Mouse (Mus musculus): ENCODE data around the gene Nupr1. TPM values are rescaled to one million over a fixed set of nuclear protein-coding genes. Genes with fewer than 3 reads are reported as not detected.

The Nupr1 gene
- total RNA-seq (2021): 1 to 10 TPM; 5.8 to 8.6 TPM

DNA sequence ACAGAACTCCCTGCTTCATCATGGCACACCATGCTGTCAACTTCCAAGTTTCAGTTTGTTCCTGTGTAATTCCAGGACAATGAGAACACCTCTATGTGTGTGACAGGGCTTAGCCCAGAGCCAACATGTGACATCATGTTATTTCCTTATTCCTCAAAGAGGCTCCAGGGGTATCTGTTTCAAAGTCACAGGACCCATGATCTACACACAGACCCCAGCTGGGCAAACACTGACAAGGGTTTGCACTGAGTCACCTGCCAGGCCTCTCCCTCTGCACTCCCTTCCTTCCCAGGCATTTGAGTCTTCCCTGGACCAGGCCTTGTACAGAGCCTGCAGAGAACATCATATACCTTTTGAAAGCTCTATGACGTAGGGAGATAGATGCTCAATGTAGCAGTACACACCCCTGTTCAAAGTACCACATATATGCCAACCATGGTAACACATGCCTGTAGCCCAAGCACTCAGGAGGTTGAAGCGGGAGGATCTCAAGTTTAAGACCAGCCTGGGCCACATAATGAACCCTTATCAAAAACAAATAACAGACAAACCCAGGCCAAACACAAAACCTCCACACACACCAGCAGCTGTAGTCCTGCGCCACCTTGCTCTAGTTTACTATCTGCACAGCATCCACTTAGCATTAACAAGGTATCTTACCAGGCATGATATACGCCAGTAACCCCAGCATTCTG lies at the start of gene Nupr1:
Gene Nupr1 (minus strand): TSS at position 38 of the 695 bp plus-strand sequence.
- DNase-seq (ENCODE audit: extremely low spot score in 1 of 2, low spot score in 1 of 2): no peak

DNA sequence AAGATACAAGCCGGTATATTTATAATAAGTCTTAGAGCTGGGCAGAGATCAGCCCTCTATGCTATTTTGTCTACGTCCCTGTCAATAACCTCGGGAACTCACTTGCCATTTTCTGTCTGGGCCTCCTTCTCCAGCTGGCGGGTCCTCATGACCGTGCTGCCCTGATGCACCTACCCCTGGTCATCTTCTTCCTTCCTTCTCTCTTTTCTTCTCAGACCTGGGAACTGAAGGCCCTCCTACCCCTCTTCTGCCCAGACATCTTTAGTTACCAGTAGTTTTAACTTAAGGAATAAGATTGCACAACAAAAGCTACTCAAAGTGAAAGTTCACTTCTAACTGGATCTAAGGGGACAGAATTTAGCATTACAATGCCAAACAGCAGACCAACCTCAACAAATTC lies 49.0 kb upstream of the Nupr1 start:
- DNase-seq (ENCODE audit: extremely low spot score in 1 of 2, low spot score in 1 of 2): no peak

DNA sequence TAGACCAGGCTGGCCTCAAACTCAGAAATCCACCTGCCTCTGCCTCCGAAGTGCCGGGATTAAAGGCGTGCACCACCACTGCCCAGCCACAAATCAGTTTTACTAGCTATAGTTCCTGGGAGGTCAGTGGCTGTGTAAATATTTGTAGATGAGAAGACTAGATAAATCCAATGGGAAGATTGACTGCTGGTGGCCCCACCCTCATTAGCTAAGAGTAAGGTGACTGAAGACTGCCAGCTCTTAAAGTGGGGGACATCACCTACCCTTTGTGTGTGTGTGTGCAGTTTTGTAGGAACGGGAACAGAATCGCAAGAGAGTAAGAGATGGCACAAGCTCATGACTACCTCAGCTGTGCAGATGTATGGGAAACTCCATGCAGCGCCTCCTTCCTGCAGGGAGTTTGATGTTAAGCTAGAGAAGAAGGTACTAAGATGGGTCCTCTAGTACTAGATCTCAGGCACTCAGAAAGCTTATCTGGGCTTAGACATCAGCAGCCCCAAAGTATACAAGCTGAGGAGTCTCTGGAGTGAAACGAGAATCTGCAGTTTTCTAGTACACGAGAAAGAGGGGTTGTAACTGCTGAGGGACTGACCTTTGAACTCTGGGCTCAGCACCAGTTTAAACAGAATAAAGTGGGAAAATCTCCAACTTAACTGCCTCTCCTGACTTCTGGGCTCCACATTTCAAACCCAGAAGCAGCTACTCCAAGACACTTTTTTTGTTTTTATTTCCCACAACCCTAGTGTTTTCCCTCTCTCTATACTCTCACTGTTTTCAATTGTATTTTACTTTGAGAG lies 48.1 kb upstream of the Nupr1 start:
- no peak for DNase-seq (ENCODE audit: extremely low spot score in 1 of 2, low spot score in 1 of 2)

DNA sequence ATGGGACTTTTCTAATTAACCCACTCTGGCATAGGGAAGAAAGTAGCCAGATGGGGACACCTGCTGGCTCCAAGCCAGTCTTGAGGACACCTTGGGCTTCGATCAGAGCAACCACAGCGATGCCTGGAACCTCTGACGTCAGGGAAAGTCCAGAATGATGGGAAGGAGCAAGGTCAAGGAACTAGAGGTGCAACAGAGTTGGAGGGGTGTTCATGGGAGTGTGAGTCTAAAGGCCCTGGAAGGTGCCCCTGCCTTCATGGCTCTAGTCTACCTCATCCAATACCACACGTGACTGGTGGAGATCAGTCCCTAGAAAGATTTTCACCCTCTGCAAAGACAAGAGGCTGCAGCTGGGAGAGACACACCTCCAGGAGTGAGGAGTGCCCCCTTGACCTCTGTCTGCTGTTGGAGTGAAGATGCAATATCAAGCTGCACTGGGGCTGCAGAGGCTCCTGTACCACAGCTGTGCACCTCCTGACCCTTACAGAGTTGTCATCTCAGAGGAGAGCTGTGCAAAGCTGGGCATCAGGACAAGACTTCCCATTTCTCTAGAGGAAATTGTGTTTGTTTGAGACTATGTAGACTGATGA lies 46.1 kb upstream of the Nupr1 start:
- no peak for DNase-seq (ENCODE audit: extremely low spot score in 1 of 2, low spot score in 1 of 2)

DNA sequence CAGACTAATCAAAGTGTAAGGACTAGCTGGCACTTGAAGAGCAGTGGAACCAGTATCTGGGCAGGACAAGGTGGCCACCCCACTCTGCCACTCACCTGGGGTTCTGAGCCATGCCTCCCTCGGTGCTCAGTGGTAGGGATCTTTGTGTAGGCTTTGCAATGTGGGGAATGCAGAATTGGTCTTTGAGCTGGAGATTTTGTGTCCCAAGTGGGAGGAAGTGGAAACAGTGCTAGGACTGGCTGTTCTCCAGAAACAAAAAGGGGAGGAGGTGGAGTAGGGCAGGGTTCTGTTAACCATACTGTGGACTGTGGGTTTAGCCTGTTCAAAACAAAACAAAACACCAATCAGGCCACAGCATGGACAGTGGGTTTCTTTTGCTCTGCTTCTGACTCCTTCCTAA lies 45.5 kb upstream of the Nupr1 start, which contains the start of gene Sult1a1:
Gene Sult1a1 (minus strand): TSS at position 226 of the 400 bp plus-strand sequence.
- no peak for DNase-seq (ENCODE audit: extremely low spot score in 1 of 2, low spot score in 1 of 2)

DNA sequence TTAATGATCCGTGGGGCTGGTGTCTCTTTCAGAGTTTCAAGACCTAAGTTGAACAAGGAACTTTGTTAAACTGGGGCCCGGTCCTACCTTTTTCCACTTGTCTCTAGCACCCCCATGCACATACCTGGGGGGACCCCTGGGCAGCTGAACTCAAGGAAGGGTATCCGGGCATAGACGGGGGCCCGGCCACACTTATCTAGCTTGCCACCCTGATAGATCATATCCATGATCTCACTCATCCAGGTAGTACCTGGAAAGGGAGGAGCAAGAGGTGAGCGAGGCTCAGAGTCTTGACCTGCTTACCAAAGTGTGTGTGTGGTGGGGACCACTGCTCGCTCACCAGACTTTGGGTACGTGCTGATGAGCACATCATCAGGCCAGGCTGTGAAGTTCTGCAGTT lies 44.4 kb upstream of the Nupr1 start:
- no peak for DNase-seq (ENCODE audit: extremely low spot score in 1 of 2, low spot score in 1 of 2)

DNA sequence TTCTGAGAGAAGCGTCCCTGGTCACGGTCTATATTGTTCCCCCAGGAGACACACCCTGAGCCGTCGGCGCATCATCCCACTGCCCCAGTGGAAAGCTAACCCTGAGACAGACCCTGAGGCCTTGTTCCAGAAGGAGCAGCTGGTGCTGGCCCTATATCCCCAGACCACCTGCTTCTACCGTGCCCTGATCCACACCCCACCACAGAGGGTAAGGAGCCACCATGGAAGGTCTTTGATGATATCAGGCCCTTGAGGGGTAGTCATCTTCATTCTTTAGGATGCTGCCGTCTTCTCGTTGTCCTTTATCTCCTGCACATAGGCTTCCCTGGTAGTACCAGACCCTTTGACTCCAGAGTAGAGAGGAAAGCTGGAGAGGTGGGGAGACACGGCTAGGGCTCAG lies 41.5 kb upstream of the Nupr1 start:
- DNase-seq (ENCODE audit: extremely low spot score in 1 of 2, low spot score in 1 of 2): no peak

DNA sequence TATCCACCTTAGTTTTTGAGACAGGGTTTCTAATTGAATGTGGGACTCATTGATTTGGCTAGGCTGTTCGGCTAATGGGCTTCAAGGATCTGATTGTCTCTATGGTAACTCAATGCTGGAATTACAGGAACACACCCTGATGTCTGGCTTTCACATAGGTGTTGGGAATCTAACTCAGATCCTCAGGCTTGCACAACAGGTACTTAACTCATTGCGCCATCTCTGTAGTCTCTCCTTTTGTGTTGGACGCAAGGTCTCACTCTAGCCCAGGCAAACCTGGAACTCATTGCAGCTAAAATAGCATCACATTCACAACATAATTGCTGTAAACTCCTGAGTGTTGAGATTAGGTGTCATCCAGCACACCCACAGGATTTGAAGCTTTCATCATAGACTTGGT lies 39.5 kb upstream of the Nupr1 start:
- DNase-seq (ENCODE audit: extremely low spot score in 1 of 2, low spot score in 1 of 2): no peak

DNA sequence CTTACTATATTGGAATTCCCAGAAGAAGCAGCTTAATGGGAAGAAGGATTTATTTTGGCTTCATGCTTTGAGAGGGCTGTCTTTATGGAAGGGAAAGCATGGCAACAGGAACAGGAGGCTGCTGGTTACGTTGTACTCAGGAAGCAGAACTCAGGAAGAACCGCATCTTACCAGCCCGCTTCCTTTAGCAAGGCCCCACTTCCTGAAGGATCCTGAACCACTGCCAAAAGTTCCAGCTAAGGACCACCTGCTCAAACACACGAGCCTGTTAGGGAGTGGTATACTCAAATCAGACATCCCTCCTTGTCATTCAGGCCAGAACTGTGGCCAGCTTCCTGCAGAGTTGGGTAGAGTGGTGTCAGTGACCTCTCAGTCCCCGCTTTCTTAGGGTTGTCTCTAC lies 37.8 kb upstream of the Nupr1 start:
- DNase-seq (ENCODE audit: extremely low spot score in 1 of 2, low spot score in 1 of 2): no peak

DNA sequence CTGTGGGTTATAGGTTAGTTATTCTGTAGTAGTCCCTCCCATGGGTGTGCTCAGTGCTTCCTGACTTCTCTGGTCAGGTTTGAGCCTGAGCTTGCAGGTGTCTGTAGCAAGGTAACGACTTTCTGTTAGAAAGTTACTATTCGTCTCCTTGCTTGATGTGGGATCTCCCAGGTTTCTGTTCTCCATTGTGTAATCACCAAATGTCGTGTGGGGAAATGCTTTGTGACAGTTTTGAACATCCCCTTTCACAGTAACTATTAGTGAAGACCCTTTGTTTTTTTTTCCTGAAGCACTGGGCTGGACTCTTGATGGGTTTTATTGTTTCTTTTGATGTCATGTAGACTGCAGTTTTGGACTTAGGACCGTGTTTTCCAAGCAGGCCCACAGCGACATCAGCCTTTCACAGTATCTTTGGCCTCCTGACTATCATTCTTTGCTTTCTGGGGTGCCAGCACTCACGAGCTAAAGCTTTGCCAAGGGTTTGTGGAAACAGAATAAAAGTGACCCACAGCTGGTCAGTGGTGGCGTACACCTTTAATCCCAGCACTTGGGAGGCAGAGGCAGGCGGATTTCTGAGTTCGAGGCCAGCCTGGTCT lies 36.9 kb upstream of the Nupr1 start:
- DNase-seq (ENCODE audit: extremely low spot score in 1 of 2, low spot score in 1 of 2): no peak

DNA sequence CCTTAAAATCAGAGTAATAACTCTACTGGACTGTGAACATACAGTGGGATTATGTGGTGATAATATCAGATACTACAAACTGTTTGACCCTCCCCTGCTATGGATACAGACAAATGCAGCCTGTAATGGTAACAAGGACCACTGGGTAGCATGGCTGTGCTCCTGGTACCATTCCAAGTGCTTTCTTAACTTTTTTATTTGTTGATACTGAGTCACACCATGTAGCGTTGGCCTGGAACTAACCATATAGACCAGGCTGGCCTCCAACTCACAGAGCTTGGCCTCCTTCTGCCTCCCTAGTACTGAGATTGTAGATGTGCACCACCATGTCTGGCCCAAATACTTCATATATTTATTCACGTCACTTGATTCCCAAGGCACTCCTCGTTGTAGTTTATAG lies 34.6 kb upstream of the Nupr1 start:
- DNase-seq (ENCODE audit: extremely low spot score in 1 of 2, low spot score in 1 of 2): no peak

DNA sequence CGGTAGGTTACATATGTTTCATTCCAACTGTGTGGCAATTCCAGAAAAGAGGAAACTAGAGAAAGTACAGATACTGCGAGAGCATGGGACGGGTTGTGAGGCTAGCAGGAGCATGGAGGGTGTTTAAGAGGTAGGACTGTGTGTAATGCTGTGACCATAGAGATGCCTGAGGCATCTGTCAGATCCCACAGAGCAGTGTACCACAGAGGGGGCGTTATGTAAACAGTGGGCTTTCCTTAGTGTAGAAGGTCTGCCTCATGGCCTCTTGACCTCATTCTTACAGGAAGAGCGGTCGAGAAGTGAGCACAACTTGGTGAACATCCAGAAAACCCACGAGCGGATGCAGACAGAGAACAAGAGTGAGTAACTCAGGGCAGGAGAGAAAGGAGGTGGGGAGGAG lies 33.0 kb upstream of the Nupr1 start:
- DNase-seq (ENCODE audit: extremely low spot score in 1 of 2, low spot score in 1 of 2): no peak

DNA sequence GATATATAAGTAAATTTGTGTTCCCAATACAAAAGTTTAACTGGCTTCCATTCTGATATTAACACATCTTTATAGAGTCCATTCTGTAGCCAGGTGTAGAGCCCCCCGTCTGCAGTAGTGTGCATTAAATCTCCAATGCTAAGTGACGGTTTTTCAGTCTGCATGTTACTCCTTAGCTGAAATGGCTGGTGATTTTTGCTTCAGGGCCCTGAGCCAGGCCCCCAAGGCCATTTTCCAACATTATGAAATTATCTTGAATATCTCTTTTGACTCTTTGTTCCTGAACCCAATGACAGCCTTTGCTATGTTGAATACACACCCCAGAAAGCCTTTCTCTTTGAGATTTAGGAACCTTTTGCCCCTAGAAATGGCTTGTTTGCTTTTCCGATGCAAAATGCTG lies 29.1 kb upstream of the Nupr1 start:
- DNase-seq (ENCODE audit: extremely low spot score in 1 of 2, low spot score in 1 of 2): no peak

DNA sequence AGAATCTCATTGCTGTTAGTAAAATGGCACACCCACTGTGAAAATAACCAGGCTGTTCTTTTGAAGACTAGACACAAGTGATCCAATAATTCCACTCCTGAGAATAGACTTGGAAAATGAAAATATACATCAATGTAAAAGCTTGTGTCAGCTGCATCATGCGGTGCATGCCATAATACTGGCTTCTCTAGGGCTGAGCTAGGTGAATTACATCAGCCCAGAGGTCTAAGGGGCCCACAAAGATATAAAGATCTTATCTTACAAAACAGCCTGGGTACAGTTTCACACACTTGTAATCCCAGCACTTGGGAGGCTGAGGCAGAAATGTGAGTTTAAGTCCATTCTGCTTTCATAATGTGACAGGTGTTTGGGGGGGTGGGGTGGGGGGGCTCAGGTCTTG lies 26.9 kb upstream of the Nupr1 start:
- DNase-seq (ENCODE audit: extremely low spot score in 1 of 2, low spot score in 1 of 2): no peak

DNA sequence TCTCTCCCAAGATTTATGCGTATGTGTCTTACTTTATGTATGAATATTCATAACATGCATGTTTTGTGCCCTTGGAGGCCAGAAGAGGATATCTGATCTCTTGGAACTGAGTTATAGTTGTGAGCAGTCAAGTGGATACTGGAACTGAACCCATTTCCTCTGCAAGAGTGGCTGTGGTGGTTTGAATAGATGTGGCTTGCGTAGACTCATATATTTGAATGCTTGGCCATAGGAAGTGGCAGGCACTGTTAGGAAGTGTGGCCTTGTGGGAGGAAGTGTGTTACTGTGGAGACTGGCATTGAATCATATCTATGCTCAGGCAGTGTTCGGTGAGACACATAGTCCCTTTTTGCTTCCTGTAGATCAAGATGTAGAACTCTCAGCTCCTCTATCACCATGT lies 25.0 kb upstream of the Nupr1 start:
- no peak for DNase-seq (ENCODE audit: extremely low spot score in 1 of 2, low spot score in 1 of 2)

DNA sequence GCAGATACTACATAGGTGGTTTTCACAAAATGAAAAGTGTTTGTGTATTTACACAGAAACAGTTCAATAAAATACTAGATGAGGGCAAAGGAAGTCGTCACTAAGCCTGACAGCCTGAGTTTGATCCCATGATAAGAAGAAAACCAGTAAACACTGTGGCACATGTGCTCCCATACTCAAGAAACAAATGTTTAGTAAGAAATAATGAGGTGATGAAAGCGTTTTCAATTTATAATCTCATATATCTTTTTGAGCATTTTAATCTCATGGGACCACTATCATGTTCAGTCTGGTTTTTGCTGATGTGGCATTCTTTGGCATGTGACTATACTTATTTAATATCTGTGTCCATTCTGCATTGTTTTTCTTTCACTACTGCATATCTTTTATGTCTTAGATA lies 23.3 kb upstream of the Nupr1 start:
- DNase-seq (ENCODE audit: extremely low spot score in 1 of 2, low spot score in 1 of 2): no peak

DNA sequence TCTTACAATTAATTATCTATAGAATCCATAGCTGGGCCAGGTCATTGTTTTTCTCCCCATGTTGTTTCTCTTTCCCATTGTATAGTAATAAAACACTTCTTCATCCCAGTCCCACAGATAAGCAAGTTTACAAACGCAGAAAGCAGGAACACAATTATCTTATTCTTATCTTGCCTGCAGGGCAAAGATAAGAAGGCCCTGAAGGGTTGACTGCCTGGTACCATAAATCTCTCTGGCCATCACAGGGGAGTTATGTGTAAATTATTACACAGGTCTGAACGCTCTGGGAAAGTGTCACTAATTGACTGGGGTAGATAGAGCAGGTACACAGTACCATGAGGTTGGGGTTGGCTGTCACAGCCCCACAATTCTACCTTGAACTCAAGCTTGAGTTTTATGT lies 20.2 kb upstream of the Nupr1 start:
- no peak for DNase-seq (ENCODE audit: extremely low spot score in 1 of 2, low spot score in 1 of 2)

DNA sequence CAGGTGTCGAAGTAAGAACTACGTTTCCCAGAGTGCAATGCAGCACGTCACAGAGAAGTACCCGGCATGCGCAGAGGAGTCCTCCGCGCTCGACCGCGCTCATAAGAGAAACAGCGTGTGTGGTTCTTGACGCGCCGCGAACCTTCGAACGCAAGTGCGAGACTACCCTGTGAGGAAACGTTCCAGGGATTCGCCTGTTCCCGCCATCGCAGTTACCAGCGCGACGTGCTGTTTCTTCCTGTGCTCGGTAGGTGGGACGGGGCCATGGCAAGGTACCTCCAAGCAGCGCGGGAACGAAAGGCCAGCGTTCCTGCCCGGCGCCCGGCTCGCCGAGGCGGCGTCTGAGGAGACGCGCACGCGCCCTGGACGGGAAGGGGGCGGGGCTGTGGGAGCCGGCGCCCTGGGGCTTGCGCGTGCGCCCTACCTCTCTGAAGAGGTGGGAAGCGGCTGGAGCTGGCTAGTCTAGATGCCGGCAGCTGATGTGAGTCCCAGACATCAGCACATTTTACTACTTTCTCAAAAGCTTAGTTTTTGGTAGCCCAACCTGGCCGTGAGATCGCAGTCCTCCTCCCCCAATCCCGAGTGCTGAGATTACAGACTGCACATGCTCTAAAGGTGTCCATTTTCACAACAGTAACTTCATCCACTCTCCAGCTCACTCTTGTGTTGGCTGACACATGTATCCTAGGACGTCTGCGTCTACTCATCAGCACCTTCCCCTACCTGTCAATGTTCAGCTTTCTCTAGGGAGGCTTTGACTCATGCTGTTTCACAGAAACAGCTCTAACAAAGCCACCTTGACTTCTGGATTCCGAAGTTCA lies 18.8 kb upstream of the Nupr1 start, which contains the start of gene Sgf29:
Gene Sgf29 (plus strand): TSS at position 79 of the 821 bp plus-strand sequence.
- DNase-seq (ENCODE audit: extremely low spot score in 1 of 2, low spot score in 1 of 2): peak; percentile 89 to 95

DNA sequence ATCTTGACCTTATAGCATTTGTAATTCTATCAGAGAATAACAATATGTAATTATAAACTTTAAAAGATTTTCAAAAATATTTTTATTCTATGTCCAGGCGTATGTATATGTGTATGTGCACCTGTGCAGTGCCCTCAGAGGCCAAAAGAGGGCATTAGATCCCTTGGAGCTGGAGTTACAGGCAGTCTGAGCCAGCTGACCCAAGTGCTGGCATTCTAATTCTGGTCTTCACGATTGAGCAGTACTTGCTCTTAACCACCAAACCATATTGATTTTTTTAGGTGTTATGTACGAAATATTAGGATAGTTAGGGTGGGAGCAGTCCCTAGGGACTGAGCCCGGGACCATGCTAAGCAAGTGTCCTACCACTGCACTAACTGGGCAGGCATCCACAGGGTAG lies 17.8 kb upstream of the Nupr1 start:
- DNase-seq (ENCODE audit: extremely low spot score in 1 of 2, low spot score in 1 of 2): no peak

DNA sequence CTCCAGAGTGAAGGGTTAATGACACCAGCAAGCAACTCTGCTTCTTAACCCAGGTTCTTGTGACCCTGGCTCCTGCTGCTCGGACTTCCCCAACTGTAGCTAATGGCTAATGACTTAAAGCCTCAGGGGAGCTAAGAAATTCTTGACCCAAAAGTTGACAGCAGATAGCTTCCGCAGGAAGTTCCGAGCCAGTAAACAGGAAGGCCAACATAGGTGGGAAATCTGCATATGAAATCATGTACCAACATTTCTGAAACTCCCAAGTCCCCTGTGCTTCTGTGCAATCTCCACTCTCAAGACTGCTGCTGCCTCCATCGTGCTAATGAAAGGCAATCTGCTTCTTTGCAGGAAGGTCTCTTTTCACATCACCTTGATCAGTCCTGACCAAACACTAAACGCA lies 15.0 kb upstream of the Nupr1 start:
- no peak for DNase-seq (ENCODE audit: extremely low spot score in 1 of 2, low spot score in 1 of 2)

Data from layer of hippocampus, postnatal 25 days (tissue).